Mouse (Mus musculus) CD8-positive naive resting alpha-beta T cell, adult 2 months (primary cell): ENCODE results near the gene Tpm4.

Experiments
- DNase-seq, 2 experiments: peaks; one replicate each; pipeline ENCODE4 v3.0.0; 2022; ENCODE audit warnings: low read depth in 2 of 2, low spot score in 2 of 2

Gene Tpm4

GRCm38 (mm10) chr8:72189417-72190214 lies 54.8 kb downstream of the Tpm4 start, which contains the start of gene Hsh2d:
Gene Hsh2d (plus strand): TSS chr8:72189638.
- peak; percentile 69 to 84 for DNase-seq

GRCm38 (mm10) chr8:72190215-72190539 lies 55.4 kb downstream of the Tpm4 start:
- DNase-seq, result no peak

GRCm38 (mm10) chr8:72192065-72192464 lies 57.3 kb downstream of the Tpm4 start:
- no peak for DNase-seq

- DNase-seq, result no peak
Observed at GRCm38 (mm10) chr8:72197997-72198396, 63.2 kb downstream of the Tpm4 start.
